Mouse (Mus musculus): ENCODE measurements around the gene Zdhhc17. TPM values are rescaled to one million over a fixed set of nuclear protein-coding genes. Genes with fewer than 3 reads are reported as not detected.

The Zdhhc17 gene
- polyA plus RNA-seq, 1 experiment from 2014 or later = 23.4 TPM

DNA sequence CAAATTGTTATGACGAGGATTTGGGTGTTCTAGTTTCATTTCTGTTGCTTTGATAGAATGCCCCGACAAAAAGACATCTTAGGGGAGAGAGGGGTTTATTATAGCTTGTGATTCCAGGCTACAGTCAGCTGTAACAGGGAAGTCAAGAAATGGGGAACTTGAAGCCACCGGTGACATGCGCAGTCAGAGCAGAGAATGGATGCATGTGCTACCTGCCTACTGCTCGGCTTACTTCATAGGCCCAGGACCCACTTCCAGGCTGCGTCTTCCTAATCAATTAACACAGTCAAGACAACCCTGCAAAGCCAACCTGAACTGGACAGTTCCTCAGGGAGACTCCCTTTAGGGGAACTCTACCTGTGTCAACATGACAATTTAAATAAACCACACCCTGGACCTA is 5.7 kb downstream of the Zdhhc17 start:
- no peak overlapping the region for H3K27ac ChIP-seq (replicated peaks)
- H3K9ac ChIP-seq = no peak overlapping the region
- H3K4me1 ChIP-seq = peaks cover 9% of the 10 kb centered on the region
- H3K27me3 ChIP-seq = no peaks in the 10 kb centered on the region
- no peak overlapping the region for H3K4me3 ChIP-seq (replicated peaks)
- no peak overlapping the region for H3K4me2 ChIP-seq (replicated peaks)
- no peaks in the 10 kb centered on the region for H3K36me3 ChIP-seq
- ATAC-seq (ENCODE audit: insufficient number of reproducible peaks, low FRiP score, low TSS enrichment, low read depth) = no peak
- H3K9me3 ChIP-seq (replicated peaks) = no peaks in the 10 kb centered on the region
- WGBS = 89% methylated on average over 6 of the region's 6 CpGs

DNA sequence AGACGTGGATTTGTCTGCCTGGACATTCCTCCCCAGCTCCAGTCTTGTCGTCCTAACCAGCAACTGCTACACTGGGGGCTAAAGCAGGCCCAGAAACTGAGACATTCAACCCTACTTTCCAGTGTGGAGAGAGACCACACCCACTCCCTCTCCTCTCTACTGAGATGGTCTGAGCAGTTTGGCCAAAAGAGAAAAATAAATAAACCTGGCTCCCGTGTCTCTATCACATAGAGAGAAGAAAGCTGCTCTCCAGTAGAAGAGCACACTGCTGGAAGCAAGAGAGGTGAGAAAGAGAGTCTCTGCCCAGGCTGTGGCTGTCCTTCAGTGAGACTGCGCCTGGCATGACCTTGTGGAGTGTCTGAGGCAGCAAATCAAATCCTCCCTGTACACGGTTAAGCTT is 10.7 kb downstream of the Zdhhc17 start:
- no peaks in the 10 kb centered on the region for H3K36me3 ChIP-seq
- ATAC-seq (ENCODE audit: insufficient number of reproducible peaks, low FRiP score, low TSS enrichment, low read depth) = no peak
- H3K4me2 ChIP-seq (replicated peaks) = no peak overlapping the region
- no peak overlapping the region; the same call in 1 of the 2 replicates for H3K27ac ChIP-seq (replicated peaks)
- H3K4me1 ChIP-seq = peaks cover 4% of the 10 kb centered on the region; the same call in 1 of the 2 replicates
- no peaks in the 10 kb centered on the region for H3K27me3 ChIP-seq
- no peak overlapping the region for H3K4me3 ChIP-seq (replicated peaks)
- WGBS = 45% methylated on average over 5 of the region's 5 CpGs
- H3K9ac ChIP-seq = no peak overlapping the region
- no peaks in the 10 kb centered on the region for H3K9me3 ChIP-seq (replicated peaks)

DNA sequence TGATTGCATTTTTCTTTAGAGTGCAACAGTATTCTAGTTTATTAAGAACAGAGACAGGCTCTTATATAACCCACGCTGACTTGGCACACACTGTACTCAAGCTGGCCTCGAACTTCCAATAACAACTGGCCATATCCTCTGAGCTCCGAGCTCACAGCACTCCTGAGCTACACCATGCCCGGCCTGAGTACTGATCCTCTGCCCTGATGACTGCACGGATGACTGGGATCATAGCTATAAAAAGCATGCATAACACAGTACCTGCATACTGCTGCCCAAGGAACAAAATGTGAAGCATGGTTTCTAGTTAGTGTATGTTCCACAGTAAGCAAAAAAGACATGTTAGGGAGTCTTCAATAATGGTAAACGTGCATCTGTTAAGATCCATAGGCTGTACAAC is 12.8 kb downstream of the Zdhhc17 start:
- Histone ChIP-seq H3K4me3 (replicated peaks) (no peak overlapping the region), H3K4me1 (peaks cover 6% of the 10 kb centered on the region; the same call in 1 of the 2 replicates), H3K9me3 (replicated peaks) (no peaks in the 10 kb centered on the region), H3K27me3 (no peaks in the 10 kb centered on the region), H3K27ac (replicated peaks) (no peak overlapping the region), H3K36me3 (no peaks in the 10 kb centered on the region), H3K9ac (no peak overlapping the region), H3K4me2 (replicated peaks) (no peak overlapping the region)
- 78% methylated on average over 6 of the region's 6 CpGs for WGBS
- no peak for ATAC-seq (ENCODE audit: insufficient number of reproducible peaks, low FRiP score, low TSS enrichment, low read depth)

DNA sequence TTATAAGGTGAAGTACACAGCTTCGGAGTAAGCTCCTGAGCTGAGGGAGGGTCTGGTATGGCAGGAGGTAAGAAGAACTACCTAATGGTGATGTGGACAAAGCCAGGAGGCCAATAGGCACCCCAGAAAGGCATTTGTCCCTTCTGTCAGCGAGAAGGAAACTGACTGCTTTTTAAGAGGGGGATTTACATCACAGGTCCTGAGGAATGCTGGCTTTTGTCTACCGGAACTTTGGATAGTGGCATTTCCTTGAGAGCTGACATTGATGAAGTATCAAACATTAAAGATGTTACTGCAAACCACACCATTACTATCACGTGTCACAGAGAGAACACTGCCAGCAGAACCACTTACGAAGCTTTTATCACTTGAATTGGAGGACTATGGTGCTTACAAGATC is 15.2 kb downstream of the Zdhhc17 start:
- whole genome bisulfite sequencing = 73% methylated on average over 5 of the region's 5 CpGs
- H3K9me3 ChIP-seq (replicated peaks) = no peaks in the 10 kb centered on the region
- ATAC-seq (ENCODE audit: insufficient number of reproducible peaks, low FRiP score, low TSS enrichment, low read depth) = no peak

DNA sequence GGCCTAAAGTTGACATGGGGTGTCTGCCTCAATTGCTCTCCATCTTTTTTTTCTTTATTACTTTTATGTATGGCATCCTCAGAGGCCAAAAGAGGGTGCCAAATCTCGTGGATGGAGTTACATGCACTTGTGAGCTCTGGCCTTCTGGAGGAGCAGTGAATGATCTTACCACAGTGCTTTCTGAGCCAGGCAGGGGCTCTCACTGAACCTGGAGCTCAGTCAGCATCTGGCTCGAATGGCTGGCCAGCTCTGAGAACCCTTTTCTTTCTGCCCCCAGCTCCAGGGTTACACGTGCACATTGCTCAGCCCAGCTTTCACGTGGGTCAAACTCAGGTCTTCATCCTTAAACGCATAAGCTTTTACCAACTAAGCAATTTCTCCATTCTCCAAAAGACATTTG is 16.7 kb downstream of the Zdhhc17 start:
- Histone ChIP-seq H3K4me2 (replicated peaks) (no peak overlapping the region), H3K4me1 (0 out of 2 replicates have a peak, but pooled peaks cover 4% of the 10 kb centered on the region), H3K36me3 (no peaks in the 10 kb centered on the region), H3K27ac (replicated peaks) (no peak overlapping the region), H3K27me3 (no peaks in the 10 kb centered on the region), H3K9me3 (replicated peaks) (no peaks in the 10 kb centered on the region), H3K4me3 (replicated peaks) (no peak overlapping the region), H3K9ac (no peak overlapping the region)
- WGBS = 69% methylated on average over 5 of the region's 5 CpGs
- no peak for ATAC-seq (ENCODE audit: insufficient number of reproducible peaks, low FRiP score, low TSS enrichment, low read depth)

More for the DNA sequence above, 15.2 kb downstream of the Zdhhc17 start:
- H3K36me3 ChIP-seq = no peaks in the 10 kb centered on the region
- H3K4me2 ChIP-seq (replicated peaks) = no peak overlapping the region
- no peak overlapping the region for H3K4me3 ChIP-seq (replicated peaks)
- H3K27me3 ChIP-seq = no peaks in the 10 kb centered on the region
- no peak overlapping the region for H3K27ac ChIP-seq (replicated peaks)
- H3K4me1 ChIP-seq = peaks cover 8% of the 10 kb centered on the region; the same call in 1 of the 2 replicates
- H3K9ac ChIP-seq = no peak overlapping the region

DNA sequence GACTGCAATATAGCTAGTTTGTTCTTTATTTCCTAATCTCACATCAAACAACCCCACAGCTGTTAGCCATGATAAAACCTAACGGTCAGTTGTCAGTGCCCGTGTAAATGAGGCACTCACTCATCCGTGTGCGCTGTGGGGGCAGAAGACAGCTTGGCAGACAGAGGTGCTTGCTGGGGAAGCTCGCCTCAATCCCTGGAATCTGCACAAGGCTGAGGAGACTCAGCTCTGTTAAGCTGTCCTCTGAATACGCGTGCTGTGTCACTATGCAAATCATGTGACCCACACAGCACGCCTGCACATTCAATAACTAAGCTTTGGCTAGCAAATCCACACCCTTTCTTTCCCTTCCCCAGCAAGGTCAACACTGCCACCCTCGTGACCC is 17.9 kb downstream of the Zdhhc17 start:
- Histone ChIP-seq H3K36me3 (no peaks in the 10 kb centered on the region), H3K27me3 (no peaks in the 10 kb centered on the region), H3K27ac (replicated peaks) (no peak overlapping the region), H3K4me2 (replicated peaks) (no peak overlapping the region), H3K9ac (no peak overlapping the region), H3K4me1 (0 out of 2 replicates have a peak, but pooled peaks cover 4% of the 10 kb centered on the region), H3K9me3 (replicated peaks) (no peaks in the 10 kb centered on the region), H3K4me3 (replicated peaks) (no peak overlapping the region)
- WGBS = 54% methylated on average over 9 of the region's 9 CpGs
- ATAC-seq (ENCODE audit: insufficient number of reproducible peaks, low FRiP score, low TSS enrichment, low read depth) = no peak

DNA sequence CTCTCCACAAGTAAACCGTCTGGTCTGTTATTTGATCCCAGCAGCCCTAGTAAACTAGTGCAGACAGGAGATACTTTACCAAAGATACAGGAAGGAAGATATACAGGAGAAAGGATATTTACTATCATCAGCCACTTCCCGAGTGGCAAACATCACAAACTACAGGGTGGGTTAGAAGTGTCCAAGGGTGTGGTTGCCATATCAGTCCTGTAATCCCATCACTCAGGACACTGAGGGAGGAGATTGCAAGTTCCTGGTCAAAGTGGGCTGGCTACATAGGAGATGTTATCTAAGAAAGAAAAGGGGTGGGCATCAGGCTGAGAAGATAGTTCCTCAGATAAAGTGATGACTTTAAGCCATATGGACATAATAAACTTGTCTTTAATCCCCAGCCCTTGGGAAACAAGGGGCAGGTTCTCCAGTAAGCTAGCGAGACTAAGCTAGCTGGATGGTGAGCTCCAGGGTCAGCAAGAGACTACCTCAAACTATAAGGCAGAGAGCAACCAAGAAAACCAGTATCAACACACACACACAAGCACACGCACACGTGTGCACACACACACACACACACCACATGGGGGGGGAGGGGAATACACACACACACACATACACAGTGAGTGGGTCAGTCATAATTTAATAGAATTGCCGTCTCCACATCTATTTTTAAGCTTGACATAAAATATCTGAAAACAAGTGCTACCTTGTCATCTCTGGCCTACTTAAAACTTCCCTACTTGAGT is 18.5 kb downstream of the Zdhhc17 start:
- H3K4me3 ChIP-seq (replicated peaks) = no peak overlapping the region
- H3K4me2 ChIP-seq (replicated peaks) = no peak overlapping the region
- H3K27ac ChIP-seq (replicated peaks) = no peak overlapping the region
- H3K4me1 ChIP-seq = 0 out of 2 replicates have a peak, but pooled peaks cover 4% of the 10 kb centered on the region
- no peak for ATAC-seq (ENCODE audit: insufficient number of reproducible peaks, low FRiP score, low TSS enrichment, low read depth)
- WGBS = 63% methylated on average over 6 of the region's 6 CpGs
- H3K27me3 ChIP-seq = no peaks in the 10 kb centered on the region
- H3K36me3 ChIP-seq = no peaks in the 10 kb centered on the region
- no peaks in the 10 kb centered on the region for H3K9me3 ChIP-seq (replicated peaks)
- H3K9ac ChIP-seq = no peak overlapping the region

DNA sequence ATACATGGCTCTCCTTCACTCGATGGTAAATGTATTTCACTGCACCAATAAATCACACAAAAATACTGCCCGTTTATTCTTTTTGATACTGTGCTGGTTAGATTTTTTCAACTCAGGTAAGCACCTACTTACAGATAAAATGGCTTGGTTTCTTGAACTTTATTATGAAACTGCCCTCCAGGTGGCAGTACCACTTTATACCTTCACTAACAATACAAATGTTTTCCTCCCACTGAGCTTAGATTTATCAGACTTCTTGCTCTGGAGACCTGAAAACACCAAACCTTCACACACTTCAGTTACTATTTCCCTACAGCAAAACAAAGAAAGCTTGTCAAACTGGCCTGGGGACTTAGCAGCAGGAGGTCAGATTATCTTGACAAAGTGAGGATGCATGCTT is 20.2 kb downstream of the Zdhhc17 start:
- H3K4me3 ChIP-seq (replicated peaks) = no peak overlapping the region
- no peak overlapping the region for H3K4me2 ChIP-seq (replicated peaks)
- H3K27me3 ChIP-seq = no peaks in the 10 kb centered on the region
- no peaks in the 10 kb centered on the region for H3K36me3 ChIP-seq
- H3K9me3 ChIP-seq (replicated peaks) = no peaks in the 10 kb centered on the region
- H3K27ac ChIP-seq (replicated peaks) = no peak overlapping the region
- H3K4me1 ChIP-seq = 0 out of 2 replicates have a peak, but pooled peaks cover 4% of the 10 kb centered on the region
- WGBS = 65% methylated on average over 2 of the region's 2 CpGs
- no peak for ATAC-seq (ENCODE audit: insufficient number of reproducible peaks, low FRiP score, low TSS enrichment, low read depth)
- H3K9ac ChIP-seq = no peak overlapping the region

DNA sequence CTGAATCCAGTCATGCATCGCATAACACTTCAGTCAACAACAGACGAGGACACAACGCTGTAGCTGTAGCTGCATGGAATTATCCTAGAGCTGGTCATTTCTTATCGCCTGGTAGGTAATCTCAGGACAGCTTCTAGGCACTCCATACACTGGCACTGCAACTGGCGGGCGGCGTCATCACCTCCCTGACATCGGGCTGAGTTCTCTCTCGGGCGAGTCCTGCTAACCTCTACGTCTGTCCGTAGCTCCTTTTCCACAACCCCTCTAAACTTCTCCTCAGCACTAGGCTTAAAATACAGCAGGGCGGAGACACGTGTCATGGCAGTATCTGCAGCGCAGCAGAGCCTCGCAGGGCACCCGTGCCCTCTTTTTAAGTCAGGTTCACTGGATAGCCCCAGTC is 23.3 kb downstream of the Zdhhc17 start:
- H3K4me2 ChIP-seq (replicated peaks) = no peak overlapping the region
- no peak overlapping the region for H3K27ac ChIP-seq (replicated peaks)
- no peak for ATAC-seq (ENCODE audit: insufficient number of reproducible peaks, low FRiP score, low TSS enrichment, low read depth)
- H3K27me3 ChIP-seq = no peaks in the 10 kb centered on the region
- H3K4me1 ChIP-seq = no peaks in the 10 kb centered on the region
- no peaks in the 10 kb centered on the region for H3K9me3 ChIP-seq (replicated peaks)
- no peak overlapping the region for H3K9ac ChIP-seq
- H3K4me3 ChIP-seq (replicated peaks) = no peak overlapping the region
- H3K36me3 ChIP-seq = no peaks in the 10 kb centered on the region
- whole genome bisulfite sequencing = 94% methylated on average over 17 of the region's 17 CpGs

DNA sequence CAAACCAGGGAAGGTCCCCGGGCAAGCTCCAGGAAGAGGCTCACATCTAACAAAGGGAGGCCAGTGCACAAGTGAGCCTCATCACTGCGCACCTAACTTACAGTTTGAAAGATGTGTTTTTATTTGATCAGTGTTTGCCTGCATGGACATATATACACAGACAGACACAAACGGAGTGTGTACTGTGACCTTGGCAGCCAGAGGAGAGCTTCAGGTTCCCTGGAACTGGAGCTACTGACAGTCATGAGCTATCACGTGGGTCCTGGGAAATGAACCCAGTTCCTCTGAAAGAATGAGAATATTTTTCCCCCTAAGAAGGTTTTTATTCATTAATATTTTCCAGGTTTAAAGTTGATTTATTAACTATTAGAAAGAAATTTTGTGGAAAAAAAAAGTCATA is 27.2 kb downstream of the Zdhhc17 start:
- Histone ChIP-seq H3K9ac (no peak overlapping the region), H3K4me2 (replicated peaks) (no peak overlapping the region), H3K9me3 (replicated peaks) (no peaks in the 10 kb centered on the region), H3K36me3 (peaks cover 4% of the 10 kb centered on the region; the same call in 1 of the 2 replicates), H3K27me3 (no peaks in the 10 kb centered on the region), H3K27ac (replicated peaks) (no peak overlapping the region), H3K4me1 (no peaks in the 10 kb centered on the region), H3K4me3 (replicated peaks) (no peak overlapping the region)
- WGBS = 90% methylated on average over 4 of the region's 4 CpGs
- no peak for ATAC-seq (ENCODE audit: insufficient number of reproducible peaks, low FRiP score, low TSS enrichment, low read depth)

DNA sequence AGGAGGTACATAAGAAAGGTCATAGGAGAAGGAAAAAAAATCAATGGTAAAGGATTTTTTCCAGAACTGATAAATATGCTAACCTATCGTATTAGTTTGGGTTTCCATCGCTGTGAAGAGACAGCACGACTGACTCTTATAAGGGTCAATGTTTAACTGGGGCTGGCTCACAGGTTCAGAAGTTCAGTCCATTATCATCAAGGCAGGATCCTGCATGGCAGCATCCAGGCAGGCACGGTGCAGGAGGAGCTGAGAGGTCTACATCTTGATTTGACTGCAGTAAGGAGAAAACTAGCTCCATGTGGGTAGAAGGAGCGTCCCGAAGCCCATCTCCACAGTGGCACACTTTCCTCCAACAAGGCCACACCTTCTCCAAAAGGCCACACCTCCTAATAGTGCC is 29.5 kb downstream of the Zdhhc17 start:
- H3K4me2 ChIP-seq (replicated peaks) = no peak overlapping the region

DNA sequence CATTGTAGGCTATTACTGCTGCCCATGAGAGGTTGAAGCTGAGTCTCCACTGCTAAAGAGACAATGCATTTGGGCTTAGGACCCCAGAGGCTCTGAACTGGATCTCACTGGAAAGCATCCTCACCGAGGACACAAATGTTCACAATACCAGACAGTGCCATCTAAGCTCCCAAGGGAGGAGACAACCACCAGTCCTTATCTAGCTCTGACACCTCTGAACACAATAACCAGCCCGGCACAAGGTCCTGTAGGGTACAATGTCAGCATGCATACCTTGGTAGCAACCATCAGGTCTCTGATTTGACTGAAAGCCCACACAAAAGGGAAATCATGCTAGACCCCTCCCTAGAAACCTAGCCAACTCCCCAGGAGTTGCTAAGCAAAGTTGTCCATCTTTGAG is 30.5 kb downstream of the Zdhhc17 start:
- H3K27me3 ChIP-seq = no peaks in the 10 kb centered on the region
- peaks cover 9% of the 10 kb centered on the region; the same call in 1 of the 2 replicates for H3K36me3 ChIP-seq
- H3K4me2 ChIP-seq (replicated peaks) = no peak overlapping the region
- WGBS = 86% methylated on average over 2 of the region's 2 CpGs
- H3K9ac ChIP-seq = no peak overlapping the region
- H3K27ac ChIP-seq (replicated peaks) = no peak overlapping the region
- no peak overlapping the region for H3K4me3 ChIP-seq (replicated peaks)
- no peaks in the 10 kb centered on the region for H3K9me3 ChIP-seq (replicated peaks)
- no peak for ATAC-seq (ENCODE audit: insufficient number of reproducible peaks, low FRiP score, low TSS enrichment, low read depth)
- no peaks in the 10 kb centered on the region for H3K4me1 ChIP-seq

More for the DNA sequence above, 29.5 kb downstream of the Zdhhc17 start:
- no peak overlapping the region for H3K9ac ChIP-seq
- H3K36me3 ChIP-seq = peaks cover 9% of the 10 kb centered on the region; the same call in 1 of the 2 replicates
- no peak overlapping the region for H3K4me3 ChIP-seq (replicated peaks)
- H3K27ac ChIP-seq (replicated peaks) = no peak overlapping the region
- 94% methylated on average over 6 of the region's 6 CpGs for WGBS
- H3K9me3 ChIP-seq (replicated peaks) = no peaks in the 10 kb centered on the region
- no peaks in the 10 kb centered on the region for H3K27me3 ChIP-seq
- no peaks in the 10 kb centered on the region for H3K4me1 ChIP-seq
- ATAC-seq (ENCODE audit: insufficient number of reproducible peaks, low FRiP score, low TSS enrichment, low read depth) = no peak

Measured in embryonic facial prominence, embryonic 15.5 days (tissue).